Mouse (Mus musculus): ENCODE measurements at regions not wholly inside any gene's neighbourhood (a gene's known extent, or its start where the extent isn't known, plus 50 kb on each side); places are given as distances from the start of the nearest gene placed in this dataset.

DNA sequence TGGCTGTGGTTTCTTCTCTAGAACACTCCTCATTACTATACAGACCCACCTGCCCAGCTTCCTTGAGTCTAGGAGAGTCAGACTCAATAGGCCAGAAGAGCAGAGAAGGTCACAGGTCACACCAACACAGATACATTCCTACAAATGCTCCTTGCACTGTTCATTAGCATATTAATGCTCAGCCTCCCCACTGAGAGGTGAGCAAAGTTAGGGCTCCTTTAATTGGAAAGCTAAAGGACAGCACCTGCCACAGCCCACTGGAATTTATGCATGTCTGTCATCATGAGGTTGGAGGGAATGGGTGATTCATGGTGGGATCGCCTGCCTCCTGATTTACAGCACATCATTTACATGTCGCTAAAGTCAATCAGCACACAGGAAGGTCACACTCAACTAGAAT, 292.2 kb downstream of the Dhx35 start:
- TF ChIP-seq USF1 (IDR thresholded peaks at IDR 0.05; ENCODE audit: low read depth, low read length), result no peak
- TF ChIP-seq ZMIZ1 (IDR thresholded peaks at IDR 0.05; ENCODE audit: low read depth, low read length), result no peak
- TF ChIP-seq JUND (conservative IDR thresholded peaks at IDR 0.05; ENCODE audit: low read depth, low read length), result no peak
- TF ChIP-seq PAX5 (IDR thresholded peaks at IDR 0.05; ENCODE audit: low read length), result no peak
- TF ChIP-seq EP300 (IDR thresholded peaks at IDR 0.05; ENCODE audit: low read length), result no peak
- no peak for TF ChIP-seq MAZ (IDR thresholded peaks at IDR 0.05; ENCODE audit: low read depth, low read length)
- TF ChIP-seq POLR2A (IDR thresholded peaks at IDR 0.05; ENCODE audit: low read depth, low read length), result no peak
- TF ChIP-seq CTCF (conservative IDR thresholded peaks at IDR 0.05 in 1 of 2, IDR thresholded peaks at IDR 0.05 in 1 of 2; ENCODE audit: low read depth in 2 of 2, low read length in 2 of 2), result no peak
- TF ChIP-seq CHD2 (IDR thresholded peaks at IDR 0.05; ENCODE audit: low read length), result no peak
- no peak for TF ChIP-seq RCOR1 (conservative IDR thresholded peaks at IDR 0.05; ENCODE audit: low read depth, low read length)
